Mouse (Mus musculus): Measurements from ENCODE around the gene Gfi1b. TPM values are rescaled to one million over a fixed set of nuclear protein-coding genes. Genes with fewer than 3 reads are reported as not detected.

The Gfi1b gene
- total RNA-seq, 2 experiments from 2014 or later: not detected

GRCm38 (mm10) chr2:28624870-28625269 lies 3.1 kb upstream of the Gfi1b start:
- intact Hi-C loops (cut with DNase I): no loop called here
- no peak for DNase-seq

- no peak for DNase-seq
- intact Hi-C loops (cut with DNase I): loop anchor here (2.0 kb wide), 1 partner anchor 30 kb away; no protein-coding TSS in a partner anchor
These were observed 841 bp upstream of the Gfi1b start for GRCm38 (mm10) chr2:28622521-28623124.

- intact Hi-C loops (cut with DNase I): no loop called here
- DNase-seq: no peak
These were observed 671 bp downstream of the Gfi1b start for GRCm38 (mm10) chr2:28621111-28621510.

GRCm38 (mm10) chr2:28620522-28620921 lies 1.3 kb downstream of the Gfi1b start:
- DNase-seq: no peak
- intact Hi-C loops (cut with DNase I): no loop called here

- intact Hi-C loops (cut with DNase I): no loop called here
These were observed 2.4 kb downstream of the Gfi1b start for GRCm38 (mm10) chr2:28619369-28619768.

GRCm38 (mm10) chr2:28618777-28619336 lies 2.9 kb downstream of the Gfi1b start:
- intact Hi-C loops (cut with DNase I): no loop called here
- DNase-seq: no peak

More at GRCm38 (mm10) chr2:28619369-28619768, 2.4 kb downstream of the Gfi1b start:
- no peak for DNase-seq

GRCm38 (mm10) chr2:28617498-28618486 lies 4.0 kb downstream of the Gfi1b start:
- intact Hi-C loops (cut with DNase I): no loop called here
- DNase-seq: no peak

GRCm38 (mm10) chr2:28616874-28617273 lies 4.9 kb downstream of the Gfi1b start:
- intact Hi-C loops (cut with DNase I): no loop called here
- no peak for DNase-seq

GRCm38 (mm10) chr2:28616358-28616757 lies 5.4 kb downstream of the Gfi1b start:
- DNase-seq: no peak
- intact Hi-C loops (cut with DNase I): no loop called here

GRCm38 (mm10) chr2:28613599-28613998 lies 8.2 kb downstream of the Gfi1b start:
- intact Hi-C loops (cut with DNase I): no loop called here
- DNase-seq: no peak

- intact Hi-C loops (cut with DNase I): no loop called here
- no peak for DNase-seq
These were observed 9.2 kb downstream of the Gfi1b start for GRCm38 (mm10) chr2:28612436-28613063.

- intact Hi-C loops (cut with DNase I): no loop called here
- no peak for DNase-seq
These were observed 10.4 kb downstream of the Gfi1b start for GRCm38 (mm10) chr2:28611407-28611787.

GRCm38 (mm10) chr2:28610716-28611406 lies 10.9 kb downstream of the Gfi1b start:
- DNase-seq: no peak
- intact Hi-C loops (cut with DNase I): no loop called here

GRCm38 (mm10) chr2:28609851-28610250 lies 11.9 kb downstream of the Gfi1b start:
- no peak for DNase-seq
- intact Hi-C loops (cut with DNase I): no loop called here

GRCm38 (mm10) chr2:28607341-28608165 lies 14.2 kb downstream of the Gfi1b start:
- no peak for DNase-seq
- intact Hi-C loops (cut with DNase I): no loop called here

GRCm38 (mm10) chr2:28606601-28607340 lies 15.0 kb downstream of the Gfi1b start:
- DNase-seq: no peak

GRCm38 (mm10) chr2:28605789-28606541 lies 15.8 kb downstream of the Gfi1b start:
- intact Hi-C loops (cut with DNase I): no loop called here
- no peak for DNase-seq

More at GRCm38 (mm10) chr2:28606601-28607340, 15.0 kb downstream of the Gfi1b start:
- intact Hi-C loops (cut with DNase I): no loop called here

GRCm38 (mm10) chr2:28603542-28603941 lies 18.2 kb downstream of the Gfi1b start:
- intact Hi-C loops (cut with DNase I): no loop called here
- no peak for DNase-seq

All from gastrocnemius, postnatal 36 days (tissue).